Mouse (Mus musculus): Measurements from ENCODE around the gene Unk.

Gene Unk

DNA sequence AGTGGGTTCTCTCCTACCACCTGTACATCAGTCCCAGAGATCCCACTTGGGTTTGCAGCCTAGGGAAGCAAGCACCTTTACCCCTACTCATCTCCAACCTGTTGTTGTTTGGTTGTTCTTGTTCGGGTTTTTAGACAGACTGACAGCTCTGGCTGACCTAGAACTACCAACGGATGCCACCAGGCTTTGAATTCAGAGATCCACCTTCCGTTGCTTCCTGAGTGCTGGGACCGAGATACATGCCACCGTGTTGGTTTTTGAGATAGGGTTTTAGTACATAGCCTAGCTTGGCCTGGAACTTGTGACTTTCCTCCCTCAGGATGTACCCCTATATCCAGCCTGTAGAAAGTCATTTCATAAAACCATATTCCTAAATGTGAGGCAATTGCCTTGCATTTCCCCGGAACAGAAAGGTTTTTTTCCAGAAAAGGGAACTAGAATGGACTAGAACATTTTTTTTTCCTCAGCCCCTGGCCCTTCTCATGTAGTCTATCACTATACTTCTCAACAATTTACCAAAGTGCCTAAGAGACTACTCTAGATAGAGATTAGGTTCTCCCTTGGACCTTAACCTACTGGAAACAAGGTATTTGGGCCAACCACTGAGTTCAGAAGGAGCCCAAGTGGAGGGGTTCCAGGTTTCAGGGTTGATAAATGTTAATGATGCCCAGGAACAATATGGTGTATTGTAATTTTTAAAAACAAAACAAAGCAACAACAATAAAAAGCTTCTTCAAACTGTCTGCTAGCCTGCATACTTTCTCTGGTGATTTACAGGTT is 846 bp upstream of the Unk start:
- DNase-seq (ENCODE audit: extremely low read depth, low read depth, low spot score): no peak

DNA sequence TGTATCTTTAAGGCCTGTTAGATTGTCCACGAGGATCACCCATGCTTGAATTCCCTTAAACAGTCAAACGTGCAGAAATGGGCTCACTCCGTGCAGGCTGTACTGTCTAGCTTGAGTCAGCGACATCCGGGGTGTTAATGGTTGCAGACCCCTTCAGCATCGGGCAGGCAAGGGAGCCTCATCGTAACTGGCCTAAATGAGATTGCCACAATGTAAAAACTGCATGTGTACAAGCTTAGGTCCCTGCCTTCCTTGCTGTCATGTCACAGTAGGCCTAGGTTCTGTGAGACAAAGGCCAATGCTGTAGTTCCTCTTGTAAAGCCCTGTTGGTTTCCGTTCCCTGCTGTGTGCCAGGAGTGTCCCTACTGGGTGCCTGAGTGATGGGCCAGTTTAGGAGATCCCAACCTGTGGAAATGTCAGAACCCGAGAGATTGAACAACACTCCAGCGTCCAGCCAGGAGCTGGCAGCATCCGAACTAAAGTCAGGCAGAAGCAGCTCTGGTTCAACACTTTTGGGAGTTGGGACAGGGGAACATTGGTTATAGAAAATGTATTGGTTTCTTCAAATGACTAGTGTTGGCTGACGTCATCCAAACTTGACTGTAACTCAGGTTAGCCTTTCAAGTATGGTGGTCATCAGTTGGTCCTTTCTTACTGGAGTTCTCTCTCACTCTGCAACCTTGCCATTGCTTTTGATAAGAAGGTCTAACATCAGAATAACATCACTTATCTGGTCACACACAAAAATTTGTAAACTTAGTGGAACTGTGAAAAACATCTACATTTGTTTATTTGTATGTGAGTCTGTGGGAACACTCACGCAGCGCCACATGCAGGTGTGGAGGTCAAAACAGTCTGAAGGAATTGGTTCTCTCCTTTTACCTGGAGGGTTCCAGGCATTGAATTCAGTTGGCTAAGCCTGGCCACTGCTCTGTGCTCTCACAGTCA is 1.1 kb downstream of the Unk start:
- no peak for DNase-seq (ENCODE audit: extremely low read depth, low read depth, low spot score)

DNA sequence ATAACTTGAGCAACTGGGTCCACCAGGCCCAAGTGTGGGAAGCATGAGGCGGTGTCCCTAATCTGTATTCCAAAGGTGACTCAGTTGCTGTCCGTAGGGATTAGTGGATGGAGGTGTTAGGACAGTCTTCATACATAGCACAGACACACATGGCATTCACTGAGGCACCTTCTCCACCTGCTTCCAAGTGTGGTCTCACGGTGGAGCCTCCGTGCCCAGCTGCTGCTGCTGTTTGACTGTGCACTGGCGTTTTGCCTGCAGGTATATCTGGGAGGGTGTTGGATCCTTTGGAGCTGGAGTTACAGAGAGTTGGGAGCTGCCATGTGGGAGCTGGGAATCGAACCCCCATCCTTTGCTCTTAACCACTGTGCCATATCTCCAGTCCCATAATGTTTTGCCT is 4.5 kb downstream of the Unk start:
- no peak for DNase-seq (ENCODE audit: extremely low read depth, low read depth, low spot score)

DNA sequence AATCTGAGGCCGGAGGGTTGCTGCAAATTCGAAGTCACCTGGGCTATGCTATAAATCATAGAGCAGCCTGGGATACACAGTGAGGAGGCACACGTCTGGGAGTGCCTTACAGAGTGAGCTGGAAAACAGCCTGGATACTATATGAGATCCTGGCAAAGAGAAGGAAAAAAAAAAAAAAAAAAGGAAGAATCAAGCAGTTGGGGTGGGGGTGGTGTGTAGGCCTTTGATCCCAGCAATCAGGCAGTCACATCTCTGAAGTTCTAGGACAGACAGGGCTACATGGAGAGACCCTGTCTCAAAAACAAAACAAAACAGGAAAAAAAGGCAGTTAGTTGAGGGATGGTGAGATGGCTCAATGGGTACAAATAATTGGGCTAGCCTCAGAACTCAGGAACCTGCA is 6.5 kb downstream of the Unk start:
- DNase-seq (ENCODE audit: extremely low read depth, low read depth, low spot score): no peak

DNA sequence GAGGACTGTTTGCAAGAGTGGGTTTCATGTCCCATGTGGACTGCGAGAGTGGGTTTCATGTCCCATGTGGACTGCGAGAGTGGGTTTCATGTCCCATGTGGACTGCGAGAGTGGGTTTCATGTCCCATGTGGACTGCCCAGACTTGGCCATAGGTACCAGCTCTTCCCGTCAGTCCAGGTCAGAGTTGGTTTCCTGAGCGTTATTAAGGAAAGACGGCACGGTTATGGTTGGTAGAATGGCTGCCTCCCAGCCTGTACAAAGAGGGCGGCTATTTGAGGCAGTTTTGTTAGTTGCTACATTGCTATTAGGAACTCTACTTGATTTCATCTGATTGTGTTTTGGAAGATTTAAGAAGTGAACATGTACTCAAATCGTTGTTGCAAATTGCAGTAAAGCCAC is 7.7 kb downstream of the Unk start:
- DNase-seq (ENCODE audit: extremely low read depth, low read depth, low spot score): no peak

DNA sequence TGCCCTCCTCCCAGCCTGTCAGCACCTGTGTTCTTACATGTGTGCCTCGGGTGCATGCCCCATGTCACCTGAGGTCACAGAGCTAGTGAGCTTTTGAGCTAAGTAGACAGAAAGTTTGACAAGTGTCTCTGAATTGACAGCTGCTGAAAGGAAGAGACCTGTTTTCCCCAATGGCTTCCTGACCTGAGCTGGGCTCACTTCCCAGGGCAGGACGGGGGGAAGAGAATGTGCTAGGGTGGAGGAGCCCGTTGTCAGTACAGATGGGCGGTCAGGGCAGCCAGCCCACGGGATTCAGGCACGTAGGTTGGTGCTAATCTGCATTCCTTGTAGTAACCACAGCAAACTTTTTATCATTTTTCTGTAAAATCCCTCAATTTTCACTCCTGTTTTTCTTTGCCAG is 10.5 kb downstream of the Unk start:
- no peak for DNase-seq (ENCODE audit: extremely low read depth, low read depth, low spot score)

DNA sequence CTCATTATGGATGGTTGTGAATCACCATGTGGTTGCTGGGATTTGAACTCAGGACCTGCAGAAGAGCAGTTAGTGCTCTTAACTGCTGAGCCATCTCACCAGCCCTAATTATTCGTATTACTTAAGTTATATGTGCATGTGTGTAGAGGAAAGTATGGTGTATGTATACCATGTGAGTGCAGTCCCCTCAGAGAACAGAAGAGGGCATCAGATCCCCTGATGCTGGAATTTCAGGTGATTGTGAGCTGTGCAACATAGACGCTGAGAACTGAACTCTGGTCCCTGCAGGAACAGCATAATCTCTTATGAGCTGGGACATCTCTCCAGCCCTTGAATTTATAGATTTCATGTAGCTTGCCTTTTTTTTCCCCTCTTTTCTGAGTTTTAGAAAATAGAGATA is 11.7 kb downstream of the Unk start:
- DNase-seq (ENCODE audit: extremely low read depth, low read depth, low spot score): no peak

DNA sequence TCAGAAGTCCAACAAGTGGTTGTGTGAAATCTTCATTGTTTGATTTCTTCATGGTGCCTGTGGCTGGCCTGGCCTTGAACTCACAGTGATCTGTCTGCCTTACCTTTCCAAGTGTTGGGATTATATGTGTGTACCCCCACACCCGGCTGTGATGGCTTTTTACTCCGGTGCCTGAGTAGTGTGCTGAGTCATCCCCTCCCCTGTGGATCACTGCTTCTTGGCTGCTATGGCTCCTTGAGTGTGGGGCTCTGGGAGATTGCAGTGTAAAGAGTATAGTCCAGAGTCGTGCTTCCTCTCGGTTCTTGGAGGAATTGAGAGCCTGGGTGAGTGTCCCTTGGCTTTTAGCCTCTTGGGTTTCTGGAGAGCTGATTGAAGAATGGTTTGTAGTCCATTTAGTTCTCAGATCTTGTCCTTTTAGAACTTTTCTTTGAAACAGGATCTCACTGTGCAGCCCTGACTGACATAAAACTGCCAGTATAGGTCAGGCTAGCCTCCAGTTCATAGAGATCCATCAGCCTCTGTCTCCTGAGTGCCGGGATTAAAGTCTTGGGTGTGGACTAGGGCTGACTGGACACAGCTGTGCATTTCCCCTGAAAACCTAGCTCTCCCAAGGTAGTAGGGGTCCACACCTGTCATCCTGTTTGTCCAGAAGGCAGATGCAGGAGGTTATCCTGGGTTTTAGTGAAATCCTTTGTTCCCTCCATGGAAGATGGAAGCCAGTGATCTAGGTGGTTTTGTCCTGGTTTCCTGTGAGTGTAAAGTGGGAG is 12.4 kb downstream of the Unk start:
- no peak for DNase-seq (ENCODE audit: extremely low read depth, low read depth, low spot score)

DNA sequence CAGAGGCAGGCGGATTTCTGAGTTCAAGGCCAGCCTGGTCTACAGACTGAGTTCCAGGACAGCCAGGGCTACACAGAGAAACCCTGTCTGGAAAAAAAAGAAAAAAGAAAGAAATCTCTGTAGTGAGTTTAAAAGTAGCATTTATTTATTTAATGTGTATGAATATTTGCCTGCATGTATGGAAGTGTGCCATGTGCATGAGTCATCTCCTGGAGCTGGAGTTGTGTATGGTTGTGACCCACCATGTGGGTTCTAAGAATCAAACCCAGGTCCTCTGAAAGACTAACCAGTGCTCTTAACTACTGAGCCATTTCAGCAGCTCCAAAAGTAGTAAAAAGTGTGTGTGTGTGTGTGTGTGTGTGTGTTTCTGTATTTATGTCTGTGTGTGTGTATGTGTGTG is 13.2 kb downstream of the Unk start:
- no peak for DNase-seq (ENCODE audit: extremely low read depth, low read depth, low spot score)

DNA sequence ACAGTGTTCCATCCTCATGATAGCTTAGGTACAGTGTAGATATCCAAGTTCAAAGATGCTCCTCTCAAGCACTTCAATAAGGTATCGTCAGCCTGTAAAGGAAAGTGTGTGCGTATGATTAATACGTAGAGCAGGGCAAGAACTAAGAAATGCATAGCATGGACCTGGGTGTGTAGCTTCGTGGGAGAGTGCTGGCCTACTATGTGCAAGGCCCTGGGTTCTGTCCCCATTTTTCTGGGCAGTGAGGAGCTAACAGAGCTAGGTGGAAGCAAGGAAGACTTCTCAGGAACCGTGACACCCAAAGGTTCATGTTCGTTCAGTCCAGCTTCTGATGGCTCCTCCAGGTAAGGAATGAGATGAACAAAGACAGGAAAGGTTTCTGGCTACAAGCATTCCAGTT is 15.1 kb downstream of the Unk start:
- no peak for DNase-seq (ENCODE audit: extremely low read depth, low read depth, low spot score)

DNA sequence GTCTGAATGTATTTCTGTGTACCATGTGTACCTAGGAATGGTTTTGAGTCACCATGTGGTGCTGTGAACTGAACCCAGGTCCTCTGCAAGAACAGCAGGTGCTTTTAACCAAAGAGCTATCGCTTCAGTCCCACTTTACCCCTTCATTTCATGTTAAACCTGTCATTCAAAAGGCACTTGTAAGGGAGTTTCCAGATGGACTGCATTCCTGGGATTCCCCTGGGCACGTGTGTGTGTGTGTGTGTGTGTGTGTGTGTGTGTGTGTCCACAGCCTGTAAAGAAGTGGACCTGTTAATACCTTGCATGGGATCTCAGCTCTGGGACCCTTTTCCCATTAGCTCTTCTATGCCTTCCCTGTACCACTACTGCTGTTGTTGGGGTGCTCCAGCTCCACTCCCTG is 19.5 kb downstream of the Unk start:
- no peak for DNase-seq (ENCODE audit: extremely low read depth, low read depth, low spot score)

DNA sequence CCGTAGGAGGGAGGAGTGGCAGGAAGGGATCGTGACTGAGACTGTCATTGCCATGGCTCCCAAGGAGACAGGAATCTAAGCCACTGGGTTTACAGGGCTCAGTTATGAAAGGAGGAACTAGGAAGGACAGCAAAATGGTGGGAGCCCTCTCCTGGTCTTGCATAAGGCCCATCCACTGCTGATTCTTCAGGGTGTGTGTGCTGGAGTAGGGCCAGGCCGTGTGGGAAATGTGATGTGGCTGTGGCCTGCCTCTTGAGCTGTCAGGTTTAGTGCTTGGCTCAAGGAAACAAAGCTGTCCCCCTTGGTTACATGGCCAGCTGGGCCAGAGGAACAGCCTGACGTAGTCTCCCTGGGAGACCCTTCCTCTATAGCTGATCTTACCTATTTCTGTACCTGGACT is 20.1 kb downstream of the Unk start:
- no peak for DNase-seq (ENCODE audit: extremely low read depth, low read depth, low spot score)

DNA sequence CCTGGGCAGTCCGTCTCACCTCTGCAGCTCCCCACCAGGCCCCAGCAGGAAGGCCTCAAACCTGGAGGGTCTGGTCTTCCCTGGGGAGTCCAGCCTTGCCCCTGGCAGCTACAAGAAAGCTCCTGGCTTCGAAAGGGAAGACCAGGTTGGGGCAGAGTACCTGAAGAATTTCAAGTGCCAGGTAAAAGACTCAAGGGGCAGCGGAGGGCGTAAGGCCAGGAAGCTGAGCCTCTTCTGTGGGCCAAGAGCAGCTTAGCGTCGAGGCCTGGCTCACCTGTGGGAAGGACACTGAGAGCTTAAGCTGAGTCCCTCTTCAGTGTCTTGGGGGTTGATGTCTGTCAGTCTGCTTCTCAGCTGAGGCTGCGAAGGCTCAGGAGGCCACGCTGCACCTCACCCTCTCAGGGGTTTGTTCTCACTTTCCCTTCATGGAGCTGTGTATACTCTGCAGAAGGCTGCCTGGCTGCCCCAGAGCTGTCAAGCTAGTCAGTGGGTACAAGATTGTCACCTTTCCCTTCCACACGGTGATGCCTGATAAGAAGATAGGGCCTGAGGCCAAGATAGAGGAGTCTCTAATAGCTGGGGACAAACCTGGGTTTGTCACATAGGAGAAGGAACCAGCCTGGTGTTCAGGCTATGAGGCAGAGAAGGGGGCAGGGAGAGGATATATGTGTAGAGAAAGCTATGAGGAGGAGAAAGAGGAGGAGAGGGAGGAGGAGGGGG is 23.5 kb downstream of the Unk start:
- DNase-seq (ENCODE audit: extremely low read depth, low read depth, low spot score): no peak

DNA sequence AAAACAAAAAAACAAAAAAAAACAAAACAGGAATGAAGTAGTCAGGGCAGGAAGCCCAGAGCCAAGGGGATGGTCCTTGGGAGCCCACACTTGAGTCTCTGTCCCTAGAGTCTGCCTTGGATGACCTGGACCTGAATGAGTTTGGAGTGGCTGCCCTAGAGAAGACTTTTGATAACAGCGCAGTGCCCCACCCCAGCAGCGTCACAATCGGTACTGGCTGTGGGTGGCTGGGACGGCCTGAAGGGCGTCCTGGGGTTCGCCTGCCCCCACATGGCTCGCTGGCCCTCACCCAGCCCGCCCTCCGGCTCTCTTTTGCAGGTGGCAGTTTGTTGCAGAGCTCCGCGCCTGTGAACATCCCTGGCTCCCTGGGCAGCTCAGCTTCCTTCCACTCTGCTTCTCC is 25.8 kb downstream of the Unk start:
- no peak for DNase-seq (ENCODE audit: extremely low read depth, low read depth, low spot score)

DNA sequence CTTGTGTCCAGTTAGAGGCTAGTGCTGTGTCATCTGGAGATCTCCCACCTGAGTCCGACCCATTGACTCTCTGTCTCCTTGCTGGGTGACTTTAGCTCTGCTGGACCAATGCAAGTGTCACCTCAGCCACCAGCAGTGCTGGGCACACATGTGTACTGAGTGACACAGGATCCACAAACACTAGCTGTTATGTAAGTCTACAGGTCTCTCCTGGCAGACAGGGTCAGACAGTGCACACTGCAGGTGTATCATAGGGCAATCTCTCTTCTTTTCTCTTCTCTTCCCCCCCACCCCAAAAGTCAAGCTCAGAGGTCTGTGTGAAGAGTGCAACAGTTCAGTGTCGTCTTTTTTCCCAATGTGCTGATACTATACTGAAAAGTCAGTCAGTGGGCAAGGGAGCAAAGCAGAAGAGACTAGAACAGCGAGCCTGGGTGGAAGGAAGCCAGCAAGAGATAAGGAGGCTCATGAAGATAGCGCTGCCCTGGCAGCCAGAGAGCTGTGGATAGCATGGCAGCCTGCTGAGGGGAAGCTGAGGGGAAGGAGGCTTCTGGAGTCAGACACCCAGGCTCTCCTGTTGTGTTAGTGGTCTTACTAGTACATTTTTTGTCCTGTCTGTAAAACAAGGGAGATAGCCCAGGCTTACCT is 27.2 kb downstream of the Unk start:
- no peak for DNase-seq (ENCODE audit: extremely low read depth, low read depth, low spot score)

DNA sequence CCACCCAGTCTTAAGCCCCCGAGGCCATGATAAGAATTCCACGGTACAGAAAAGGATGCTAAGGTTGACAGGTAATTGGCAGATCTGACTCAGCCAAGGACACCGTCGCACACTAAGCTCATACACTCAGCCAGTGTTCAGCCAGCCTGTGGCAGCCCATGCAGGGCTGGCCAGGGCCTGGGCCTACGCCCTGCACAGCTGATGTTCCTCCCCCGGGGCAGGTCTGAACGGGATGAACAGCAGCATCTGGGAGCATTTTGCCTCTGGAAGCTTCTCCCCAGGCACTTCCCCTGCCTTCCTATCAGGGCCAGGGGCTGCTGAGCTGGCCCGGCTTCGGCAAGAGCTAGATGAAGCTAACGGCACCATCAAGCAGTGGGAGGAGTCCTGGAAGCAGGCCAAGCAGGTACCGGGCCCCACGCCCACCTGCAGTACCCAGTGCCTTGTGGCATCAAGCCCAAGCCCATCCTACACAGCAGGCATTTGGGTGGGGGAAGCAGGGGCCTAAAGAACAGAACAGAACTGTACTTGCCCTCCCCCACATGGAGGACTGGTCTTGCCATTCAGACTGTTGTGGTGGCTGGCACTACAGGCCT is 28.0 kb downstream of the Unk start:
- DNase-seq (ENCODE audit: extremely low read depth, low read depth, low spot score): no peak

DNA sequence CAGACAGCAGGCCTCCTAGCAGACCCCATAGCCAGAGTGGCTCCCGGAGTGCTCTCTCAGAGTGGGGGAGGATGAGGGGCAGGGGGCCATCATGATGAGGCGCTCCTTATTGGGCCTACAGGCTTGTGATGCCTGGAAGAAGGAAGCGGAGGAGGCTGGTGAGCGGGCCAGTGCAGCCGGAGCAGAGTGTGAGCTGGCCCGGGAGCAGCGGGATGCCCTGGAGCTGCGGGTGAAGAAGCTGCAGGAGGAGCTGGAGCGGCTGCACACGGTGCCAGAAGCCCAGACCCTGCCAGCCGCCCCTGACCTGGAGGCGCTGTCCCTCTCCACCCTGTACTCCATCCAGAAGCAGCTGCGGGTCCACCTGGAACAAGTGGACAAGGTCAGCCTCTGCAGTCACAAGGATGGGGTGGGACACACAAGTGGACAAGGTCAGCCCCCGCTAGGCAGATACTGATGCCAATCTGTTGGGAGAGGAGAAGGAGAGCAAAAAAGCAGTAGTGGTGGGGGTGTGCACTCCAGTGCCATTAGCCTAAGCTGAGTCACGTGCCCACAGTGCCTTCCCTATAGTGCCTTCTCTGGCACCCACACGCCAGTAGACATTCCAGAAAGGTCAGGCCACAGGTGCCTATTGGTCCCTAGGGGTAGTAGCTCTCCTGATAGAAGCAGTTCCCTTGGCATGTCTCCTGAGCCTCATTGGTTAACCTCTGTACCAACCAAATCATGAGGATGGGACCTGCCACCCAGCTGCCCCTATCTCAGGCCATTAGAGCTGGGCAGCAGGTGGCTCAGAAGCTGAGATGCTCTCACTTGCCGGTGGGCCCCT is 29.0 kb downstream of the Unk start:
- no peak for DNase-seq (ENCODE audit: extremely low read depth, low read depth, low spot score)

DNA sequence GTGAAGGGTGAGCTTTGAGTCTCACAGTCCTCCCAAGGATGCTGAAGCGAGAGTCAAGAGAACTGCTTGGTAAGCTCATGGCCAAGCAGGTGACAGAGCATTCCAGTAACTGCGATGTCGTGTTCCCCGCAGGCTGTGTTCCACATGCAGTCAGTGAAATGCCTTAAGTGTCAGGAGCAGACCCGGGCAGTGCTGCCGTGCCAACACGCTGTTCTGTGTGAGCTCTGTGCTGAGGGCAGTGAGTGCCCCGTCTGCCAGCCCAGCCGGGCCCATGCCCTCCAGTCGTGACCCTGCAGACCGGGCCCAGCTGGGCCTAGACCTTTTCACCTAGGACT is 29.5 kb downstream of the Unk start:
- DNase-seq (ENCODE audit: extremely low read depth, low read depth, low spot score): no peak

DNA sequence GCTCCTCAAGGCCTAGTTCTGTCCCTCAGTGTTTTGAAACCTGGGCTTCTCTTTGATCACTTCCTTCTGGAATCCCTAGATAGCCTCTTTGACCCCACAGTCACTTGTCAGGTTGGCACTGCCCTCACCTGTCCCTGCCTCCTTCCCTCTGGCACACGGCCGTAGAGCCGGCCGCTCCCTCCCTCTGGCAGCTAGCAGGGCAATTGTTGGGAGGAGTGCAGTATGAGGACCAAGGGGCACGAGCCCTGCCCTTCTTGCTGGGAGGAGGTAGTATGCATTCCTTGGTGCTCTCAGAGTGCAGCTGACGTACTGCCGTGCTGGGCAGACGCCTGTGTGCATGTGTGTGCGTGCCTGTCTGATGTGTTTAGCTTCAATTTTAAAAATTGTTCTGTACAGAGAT is 30.5 kb downstream of the Unk start:
- no peak for DNase-seq (ENCODE audit: extremely low read depth, low read depth, low spot score)

Measured in fat pad, adult 2 months (tissue).